Mouse (Mus musculus): ENCODE results near the gene Hfm1. TPM values are rescaled to one million over a fixed set of nuclear protein-coding genes. Genes with fewer than 3 reads are reported as not detected.

Hfm1 gene
- polyA plus RNA-seq, 1 experiment from 2014 or later, result 0.90 TPM

- Histone ChIP-seq H3K9me3 (no peaks in the 10 kb centered on the region), H3K36me3 (no peaks in the 10 kb centered on the region), H3K4me3 (no peak overlapping the region), H3K9ac (no peak overlapping the region), H3K27ac (no peak overlapping the region), H3K27me3 (peaks cover 3% of the 10 kb centered on the region; the same call in 1 of the 2 replicates), H3K4me2 (no peak overlapping the region; the same call in 1 of the 2 replicates), H3K4me1 (peaks cover 16% of the 10 kb centered on the region)
- ATAC-seq (ENCODE audit: borderline replicate concordance, extremely low read depth, low FRiP score, low TSS enrichment), result no peak
- 22% methylated on average over 9 of the region's 9 CpGs for WGBS
Observed at GRCm38 (mm10) chr5:106801215-106801863, 124.8 kb downstream of the Hfm1 start.

GRCm38 (mm10) chr5:106797896-106798295 is 128.2 kb downstream of the Hfm1 start:
- Histone ChIP-seq H3K4me3 (no peak overlapping the region), H3K27me3 (peaks cover 3% of the 10 kb centered on the region; the same call in 1 of the 2 replicates), H3K9ac (no peak overlapping the region), H3K4me2 (no peak overlapping the region), H3K4me1 (peaks cover 11% of the 10 kb centered on the region), H3K36me3 (no peaks in the 10 kb centered on the region), H3K27ac (no peak overlapping the region), H3K9me3 (no peaks in the 10 kb centered on the region)
- ATAC-seq (ENCODE audit: borderline replicate concordance, extremely low read depth, low FRiP score, low TSS enrichment), result no peak
- WGBS, result 55% methylated on average over 5 of the region's 5 CpGs

- WGBS, result 6% methylated on average over 6 of the region's 6 CpGs
- 0 out of 2 replicates have a peak, but pooled peaks cover 8% of the 10 kb centered on the region for H3K4me1 ChIP-seq
- no peaks in the 10 kb centered on the region for H3K9me3 ChIP-seq
- no peak overlapping the region; the same call in 1 of the 2 replicates for H3K4me2 ChIP-seq
- no peak overlapping the region for H3K27ac ChIP-seq
- ATAC-seq (ENCODE audit: borderline replicate concordance, extremely low read depth, low FRiP score, low TSS enrichment), result peak; percentile 78
- no peak overlapping the region for H3K4me3 ChIP-seq
- H3K9ac ChIP-seq, result no peak overlapping the region
- no peaks in the 10 kb centered on the region for H3K36me3 ChIP-seq
- no peaks in the 10 kb centered on the region for H3K27me3 ChIP-seq
Observed at GRCm38 (mm10) chr5:106791241-106791572, 134.9 kb downstream of the Hfm1 start.

- H3K27ac ChIP-seq, result no peak overlapping the region
- H3K4me3 ChIP-seq, result no peak overlapping the region
- H3K36me3 ChIP-seq, result no peaks in the 10 kb centered on the region
- H3K9ac ChIP-seq, result no peak overlapping the region
- H3K9me3 ChIP-seq, result no peaks in the 10 kb centered on the region
- H3K27me3 ChIP-seq, result no peaks in the 10 kb centered on the region
- WGBS, result 13% methylated on average over 5 of the region's 5 CpGs
- H3K4me2 ChIP-seq, result no peak overlapping the region; the same call in 1 of the 2 replicates
- 0 out of 2 replicates have a peak, but pooled peaks cover 8% of the 10 kb centered on the region for H3K4me1 ChIP-seq
- no peak for ATAC-seq (ENCODE audit: borderline replicate concordance, extremely low read depth, low FRiP score, low TSS enrichment)
Observed at GRCm38 (mm10) chr5:106790496-106791240, 135.5 kb downstream of the Hfm1 start.

Small RNAs within 50 kb of the gene (microRNA-seq; reads per million reads assigned to microRNA genes)
- gene Gm27527, result not detected

Other genes starting within 250 kb of the Hfm1 start
- 56.1 and 61.1 TPM in 2 replicates for gene Zfp644, start 229.0 kb downstream of the Hfm1 start, polyA plus RNA-seq (2015; fragmentation: Nextera tagmentation; extraction: Ambion mirVana)
- gene Cdc7, start 38.0 kb upstream of the Hfm1 start, polyA plus RNA-seq (2015; fragmentation: Nextera tagmentation; extraction: Ambion mirVana), result 47.4 and 49.5 TPM in 2 replicates